Mouse (Mus musculus): ENCODE results near the gene Il11ra1. TPM values are rescaled to one million over a fixed set of nuclear protein-coding genes. Genes with fewer than 3 reads are reported as not detected.

Gene Il11ra1
- polyA plus RNA-seq, 2 experiments: 247 to 384 TPM

GRCm38 (mm10) chr4:41664533-41664932, 35.3 kb upstream of the Il11ra1 start:
- no peak for TF ChIP-seq POLR2A (IDR thresholded peaks at IDR 0.05; ENCODE audit: borderline replicate concordance, extremely low read depth, insufficient read depth, insufficient read length)
- H3K9me3 ChIP-seq (ENCODE audit: control insufficient read depth, low read length): no peaks in the 10 kb centered on the region
- no peak overlapping the region for H3K27ac ChIP-seq (replicated peaks; ENCODE audit: low read depth, low read length)
- H3K36me3 ChIP-seq (ENCODE audit: control insufficient read depth, insufficient read depth, low read length): no peaks in the 10 kb centered on the region
- H3K4me1 ChIP-seq (ENCODE audit: control insufficient read depth, insufficient read depth, low read length): peaks cover 53% of the 10 kb centered on the region
- DNase-seq (ENCODE audit: low spot score): no peak
- H3K4me2 ChIP-seq (replicated peaks; ENCODE audit: low read depth, low read length, severe bottlenecking): no peak overlapping the region
- H3K27me3 ChIP-seq (ENCODE audit: control insufficient read depth, insufficient read depth, low read length): peaks cover 38% of the 10 kb centered on the region
- no peak for ATAC-seq (ENCODE audit: low FRiP score, low read depth)
- 24% methylated on average over 7 of the region's 7 CpGs for WGBS
- H3K9ac ChIP-seq (ENCODE audit: low read depth, low read length, severe bottlenecking): no peak overlapping the region
- no peak overlapping the region for H3K4me3 ChIP-seq (replicated peaks; ENCODE audit: low read length)

GRCm38 (mm10) chr4:41665009-41665675, 34.6 kb upstream of the Il11ra1 start:
- ATAC-seq (ENCODE audit: low FRiP score, low read depth) (no peak), DNase-seq (ENCODE audit: low spot score) (no peak)
- Histone ChIP-seq H3K27ac (replicated peaks; ENCODE audit: low read depth, low read length) (no peak overlapping the region), H3K4me3 (replicated peaks; ENCODE audit: low read length) (no peak overlapping the region), H3K4me1 (ENCODE audit: control insufficient read depth, insufficient read depth, low read length) (peaks cover 47% of the 10 kb centered on the region), H3K9ac (ENCODE audit: low read depth, low read length, severe bottlenecking) (no peak overlapping the region), H3K36me3 (ENCODE audit: control insufficient read depth, insufficient read depth, low read length) (no peaks in the 10 kb centered on the region), H3K27me3 (ENCODE audit: control insufficient read depth, insufficient read depth, low read length) (peaks cover 38% of the 10 kb centered on the region), H3K9me3 (ENCODE audit: control insufficient read depth, low read length) (no peaks in the 10 kb centered on the region), H3K4me2 (replicated peaks; ENCODE audit: low read depth, low read length, severe bottlenecking) (no peak overlapping the region)
- 4% methylated on average over 3 of the region's 8 CpGs for WGBS
- TF ChIP-seq POLR2A (IDR thresholded peaks at IDR 0.05; ENCODE audit: borderline replicate concordance, extremely low read depth, insufficient read depth, insufficient read length): no peak

GRCm38 (mm10) chr4:41666646-41667045, 33.1 kb upstream of the Il11ra1 start:
- no peak overlapping the region for H3K9ac ChIP-seq (ENCODE audit: low read depth, low read length, severe bottlenecking)
- TF ChIP-seq POLR2A (IDR thresholded peaks at IDR 0.05; ENCODE audit: borderline replicate concordance, extremely low read depth, insufficient read depth, insufficient read length): no peak
- H3K4me3 ChIP-seq (replicated peaks; ENCODE audit: low read length): no peak overlapping the region
- peaks cover 46% of the 10 kb centered on the region for H3K27me3 ChIP-seq (ENCODE audit: control insufficient read depth, insufficient read depth, low read length)
- H3K36me3 ChIP-seq (ENCODE audit: control insufficient read depth, insufficient read depth, low read length): no peaks in the 10 kb centered on the region
- no peak overlapping the region for H3K4me2 ChIP-seq (replicated peaks; ENCODE audit: low read depth, low read length, severe bottlenecking)
- no peaks in the 10 kb centered on the region for H3K9me3 ChIP-seq (ENCODE audit: control insufficient read depth, low read length)
- H3K4me1 ChIP-seq (ENCODE audit: control insufficient read depth, insufficient read depth, low read length): peaks cover 33% of the 10 kb centered on the region
- WGBS: 79% methylated on average over 9 of the region's 11 CpGs
- DNase-seq (ENCODE audit: low spot score): no peak
- ATAC-seq (ENCODE audit: low FRiP score, low read depth): no peak
- H3K27ac ChIP-seq (replicated peaks; ENCODE audit: low read depth, low read length): no peak overlapping the region

GRCm38 (mm10) chr4:41670836-41671235, 29.0 kb upstream of the Il11ra1 start:
- Histone ChIP-seq H3K4me1 (ENCODE audit: control insufficient read depth, insufficient read depth, low read length) (peaks cover 13% of the 10 kb centered on the region), H3K4me3 (replicated peaks; ENCODE audit: low read length) (no peak overlapping the region), H3K27ac (replicated peaks; ENCODE audit: low read depth, low read length) (no peak overlapping the region), H3K9me3 (ENCODE audit: control insufficient read depth, low read length) (no peaks in the 10 kb centered on the region), H3K9ac (ENCODE audit: low read depth, low read length, severe bottlenecking) (no peak overlapping the region), H3K4me2 (replicated peaks; ENCODE audit: low read depth, low read length, severe bottlenecking) (no peak overlapping the region), H3K27me3 (ENCODE audit: control insufficient read depth, insufficient read depth, low read length) (peaks cover 58% of the 10 kb centered on the region), H3K36me3 (ENCODE audit: control insufficient read depth, insufficient read depth, low read length) (no peaks in the 10 kb centered on the region)
- DNase-seq (ENCODE audit: low spot score) (no peak), ATAC-seq (ENCODE audit: low FRiP score, low read depth) (no peak)
- WGBS: 79% methylated on average over 18 of the region's 18 CpGs
- TF ChIP-seq POLR2A (IDR thresholded peaks at IDR 0.05; ENCODE audit: borderline replicate concordance, extremely low read depth, insufficient read depth, insufficient read length): no peak

- Histone ChIP-seq H3K27me3 (ENCODE audit: control insufficient read depth, insufficient read depth, low read length) (peaks cover 59% of the 10 kb centered on the region), H3K9ac (ENCODE audit: low read depth, low read length, severe bottlenecking) (no peak overlapping the region), H3K27ac (replicated peaks; ENCODE audit: low read depth, low read length) (no peak overlapping the region), H3K4me2 (replicated peaks; ENCODE audit: low read depth, low read length, severe bottlenecking) (no peak overlapping the region), H3K9me3 (ENCODE audit: control insufficient read depth, low read length) (no peaks in the 10 kb centered on the region), H3K4me3 (replicated peaks; ENCODE audit: low read length) (no peak overlapping the region), H3K4me1 (ENCODE audit: control insufficient read depth, insufficient read depth, low read length) (peaks cover 13% of the 10 kb centered on the region), H3K36me3 (ENCODE audit: control insufficient read depth, insufficient read depth, low read length) (no peaks in the 10 kb centered on the region)
- DNase-seq (ENCODE audit: low spot score) (no peak), ATAC-seq (ENCODE audit: low FRiP score, low read depth) (no peak)
- no peak for TF ChIP-seq POLR2A (IDR thresholded peaks at IDR 0.05; ENCODE audit: borderline replicate concordance, extremely low read depth, insufficient read depth, insufficient read length)
- 19% methylated on average over 5 of the region's 5 CpGs for WGBS
These were observed 28.3 kb upstream of the Il11ra1 start for GRCm38 (mm10) chr4:41671500-41671899.

Data from limb, embryonic 14.5 days (tissue).